Mouse (Mus musculus): Measurements from ENCODE around the gene Kcnk10. TPM values are rescaled to one million over a fixed set of nuclear protein-coding genes. Genes with fewer than 3 reads are reported as not detected.

Gene Kcnk10
- polyA plus RNA-seq, 1 experiment from 2014 or later, result not detected

GRCm38 (mm10) chr12:98585302-98585701, 7.2 kb upstream of the Kcnk10 start:
- no peaks in the 10 kb centered on the region for H3K79me2 ChIP-seq (ENCODE audit: inconsistent target)
- no peaks in the 10 kb centered on the region for H3K36me3 ChIP-seq (ENCODE audit: inconsistent target)
- H3K4me3 ChIP-seq (ENCODE audit: inconsistent target), result no peak overlapping the region
- no peak overlapping the region for H3K27ac ChIP-seq
- 31% methylated on average over 3 of the region's 3 CpGs for WGBS (ENCODE audit: missing documents)

DNA sequence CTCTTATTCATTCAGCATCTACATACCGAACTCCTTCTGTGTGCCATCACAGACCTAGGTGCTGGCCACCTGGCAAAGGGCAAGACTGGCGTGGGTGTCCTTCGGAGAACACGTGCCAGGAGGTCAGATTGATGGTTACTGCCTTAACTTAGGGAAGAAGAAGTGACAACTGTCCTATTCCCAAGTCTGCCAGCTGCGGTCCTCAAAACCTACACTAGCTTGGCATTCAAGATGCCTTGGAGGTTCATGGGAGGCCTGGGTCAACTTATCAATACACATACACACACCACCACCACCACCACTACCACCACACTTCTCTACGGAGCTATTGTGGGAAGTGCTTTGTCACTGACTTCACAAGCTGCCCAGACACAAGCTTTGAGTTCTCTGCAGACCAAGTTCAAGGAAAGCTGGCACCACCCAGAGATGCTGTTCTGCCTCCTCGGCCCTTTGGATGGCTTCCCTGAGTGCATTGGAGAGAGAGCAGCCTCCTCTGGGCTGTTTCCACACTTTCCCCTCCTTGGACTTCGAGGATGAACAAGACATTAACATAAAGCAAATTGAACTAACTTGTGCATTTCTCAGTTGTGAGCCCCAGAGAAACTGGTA, 2.1 kb downstream of the Kcnk10 start:
- H3K36me3 ChIP-seq (ENCODE audit: inconsistent target), result no peaks in the 10 kb centered on the region
- 70% methylated on average over 8 of the region's 8 CpGs for WGBS (ENCODE audit: missing documents)
- H3K4me3 ChIP-seq (ENCODE audit: inconsistent target), result no peak overlapping the region
- H3K27ac ChIP-seq, result no peak overlapping the region
- no peaks in the 10 kb centered on the region for H3K79me2 ChIP-seq (ENCODE audit: inconsistent target)

- WGBS (ENCODE audit: missing documents), result 18% methylated on average over 17 of the region's 17 CpGs
- no peak overlapping the region for H3K27ac ChIP-seq
- H3K79me2 ChIP-seq (ENCODE audit: inconsistent target), result no peaks in the 10 kb centered on the region
- no peak overlapping the region for H3K4me3 ChIP-seq (ENCODE audit: inconsistent target)
- H3K36me3 ChIP-seq (ENCODE audit: inconsistent target), result no peaks in the 10 kb centered on the region
Measured at GRCm38 (mm10) chr12:98575195-98575887, 2.8 kb downstream of the Kcnk10 start.

- Histone ChIP-seq H3K27ac (no peak overlapping the region), H3K79me2 (ENCODE audit: inconsistent target) (no peaks in the 10 kb centered on the region), H3K4me3 (ENCODE audit: inconsistent target) (no peak overlapping the region), H3K36me3 (ENCODE audit: inconsistent target) (no peaks in the 10 kb centered on the region)
- WGBS (ENCODE audit: missing documents), result 2% methylated on average over 70 of the region's 84 CpGs
Measured at GRCm38 (mm10) chr12:98574353-98575194, 3.5 kb downstream of the Kcnk10 start.

GRCm38 (mm10) chr12:98573317-98574270, 4.5 kb downstream of the Kcnk10 start:
- Histone ChIP-seq H3K79me2 (ENCODE audit: inconsistent target) (no peaks in the 10 kb centered on the region), H3K36me3 (ENCODE audit: inconsistent target) (no peaks in the 10 kb centered on the region), H3K27ac (no peak overlapping the region), H3K4me3 (ENCODE audit: inconsistent target) (no peak overlapping the region)
- 48% methylated on average over 24 of the region's 25 CpGs for WGBS (ENCODE audit: missing documents)

DNA sequence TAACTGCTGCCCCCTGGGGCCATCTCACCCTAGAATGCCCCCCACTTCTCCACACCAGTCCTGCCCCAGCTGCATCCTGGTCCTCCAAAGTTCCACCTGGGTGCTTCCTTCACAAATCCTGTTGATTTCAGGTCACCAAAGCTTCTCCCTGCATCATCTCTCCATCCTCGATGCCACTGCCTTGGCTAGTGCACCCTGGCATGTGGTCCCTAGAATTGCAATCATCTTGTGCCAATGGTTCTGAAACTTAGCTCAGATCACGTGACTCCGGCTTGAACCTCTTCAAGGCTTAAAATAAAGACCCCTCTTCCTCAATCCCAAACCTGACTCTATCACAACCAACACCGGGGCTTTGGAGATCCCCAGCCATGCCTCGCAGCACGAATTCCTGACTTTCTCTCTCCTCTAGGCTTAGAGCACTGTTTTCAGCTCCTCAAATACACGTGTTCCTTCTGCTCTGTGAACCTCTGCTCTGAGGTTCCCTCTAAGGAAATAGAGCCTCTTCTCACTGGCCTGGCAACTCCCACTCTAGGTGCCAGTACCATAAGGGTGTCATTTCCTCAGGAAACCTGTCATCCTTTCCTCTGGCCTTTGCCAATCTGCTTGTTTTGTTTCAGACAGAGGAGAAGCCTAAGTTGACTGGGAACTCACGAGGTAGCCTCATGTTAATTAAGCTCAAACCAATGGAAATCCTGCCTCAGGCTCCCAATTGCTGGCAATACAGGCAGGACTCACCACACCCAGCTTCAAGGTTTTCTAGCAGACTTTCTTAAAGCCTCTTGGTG, 6.0 kb downstream of the Kcnk10 start:
- H3K27ac ChIP-seq, result no peak overlapping the region
- 28% methylated on average over 8 of the region's 8 CpGs for WGBS (ENCODE audit: missing documents)
- H3K79me2 ChIP-seq (ENCODE audit: inconsistent target), result no peaks in the 10 kb centered on the region
- H3K4me3 ChIP-seq (ENCODE audit: inconsistent target), result no peak overlapping the region
- no peaks in the 10 kb centered on the region for H3K36me3 ChIP-seq (ENCODE audit: inconsistent target)

DNA sequence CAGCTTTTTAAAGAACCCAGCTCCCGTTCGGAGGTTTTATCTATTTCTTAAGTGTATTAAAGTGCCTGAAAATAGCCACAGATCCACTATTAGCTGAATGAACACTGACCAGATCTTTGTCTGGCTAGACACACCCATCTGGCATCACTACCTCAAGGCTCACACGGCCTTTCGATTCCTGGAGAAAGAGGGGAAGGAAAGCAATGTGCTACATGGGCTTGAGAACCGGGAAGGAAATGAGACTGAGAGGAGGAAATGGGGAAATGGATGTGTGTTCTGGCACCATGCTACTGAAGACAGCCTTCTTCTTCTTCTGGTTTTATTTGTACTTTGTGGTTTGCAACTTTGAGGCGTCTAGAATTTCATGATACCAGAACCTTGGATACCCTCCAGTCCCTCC, 8.7 kb downstream of the Kcnk10 start:
- H3K36me3 ChIP-seq (ENCODE audit: inconsistent target), result no peaks in the 10 kb centered on the region
- WGBS (ENCODE audit: missing documents), result 41% methylated on average over 6 of the region's 6 CpGs
- H3K4me3 ChIP-seq (ENCODE audit: inconsistent target), result no peak overlapping the region
- no peak overlapping the region for H3K27ac ChIP-seq
- no peaks in the 10 kb centered on the region for H3K79me2 ChIP-seq (ENCODE audit: inconsistent target)

GRCm38 (mm10) chr12:98567877-98568276, 10.2 kb downstream of the Kcnk10 start:
- Histone ChIP-seq H3K79me2 (ENCODE audit: inconsistent target) (no peaks in the 10 kb centered on the region), H3K36me3 (ENCODE audit: inconsistent target) (no peaks in the 10 kb centered on the region)
- WGBS (ENCODE audit: missing documents), result 89% methylated on average over 6 of the region's 6 CpGs

DNA sequence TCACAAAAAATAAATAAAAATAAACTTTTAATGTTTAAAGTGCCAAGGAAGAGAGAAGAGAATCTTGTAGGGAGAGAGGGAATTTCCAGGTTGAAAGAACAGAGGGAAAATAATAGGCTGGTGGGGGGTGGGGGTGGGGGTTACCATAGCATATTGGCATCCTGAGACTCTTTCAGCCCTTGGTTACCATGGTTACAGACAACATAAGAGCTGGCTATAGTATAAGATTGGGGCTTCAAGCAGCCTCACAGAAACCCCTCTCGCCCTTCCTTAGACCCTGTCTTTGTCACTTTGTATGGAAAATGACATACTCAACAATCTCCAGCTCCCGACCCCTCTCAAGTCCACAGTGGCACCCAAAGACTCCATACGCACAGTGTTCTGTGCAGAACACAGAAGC, 13.7 kb downstream of the Kcnk10 start:
- H3K27ac ChIP-seq, result no peak overlapping the region
- no peak overlapping the region for H3K4me3 ChIP-seq (ENCODE audit: inconsistent target)
- no peaks in the 10 kb centered on the region for H3K79me2 ChIP-seq (ENCODE audit: inconsistent target)
- 93% methylated on average over 3 of the region's 3 CpGs for WGBS (ENCODE audit: missing documents)
- H3K36me3 ChIP-seq (ENCODE audit: inconsistent target), result no peaks in the 10 kb centered on the region

More at GRCm38 (mm10) chr12:98567877-98568276, 10.2 kb downstream of the Kcnk10 start:
- H3K27ac ChIP-seq, result no peak overlapping the region
- H3K4me3 ChIP-seq (ENCODE audit: inconsistent target), result no peak overlapping the region

GRCm38 (mm10) chr12:98563261-98563660, 14.8 kb downstream of the Kcnk10 start:
- 95% methylated on average over 4 of the region's 4 CpGs for WGBS (ENCODE audit: missing documents)
- Histone ChIP-seq H3K4me3 (ENCODE audit: inconsistent target) (no peak overlapping the region), H3K79me2 (ENCODE audit: inconsistent target) (no peaks in the 10 kb centered on the region), H3K36me3 (ENCODE audit: inconsistent target) (no peaks in the 10 kb centered on the region), H3K27ac (no peak overlapping the region)

GRCm38 (mm10) chr12:98562341-98562977, 15.7 kb downstream of the Kcnk10 start:
- Histone ChIP-seq H3K4me3 (ENCODE audit: inconsistent target) (no peak overlapping the region), H3K79me2 (ENCODE audit: inconsistent target) (no peaks in the 10 kb centered on the region), H3K36me3 (ENCODE audit: inconsistent target) (no peaks in the 10 kb centered on the region), H3K27ac (no peak overlapping the region)
- 95% methylated on average over 13 of the region's 13 CpGs for WGBS (ENCODE audit: missing documents)

- Histone ChIP-seq H3K27ac (no peak overlapping the region), H3K36me3 (ENCODE audit: inconsistent target) (no peaks in the 10 kb centered on the region), H3K4me3 (ENCODE audit: inconsistent target) (no peak overlapping the region), H3K79me2 (ENCODE audit: inconsistent target) (no peaks in the 10 kb centered on the region)
- WGBS (ENCODE audit: missing documents), result 93% methylated on average over 3 of the region's 3 CpGs
Measured at GRCm38 (mm10) chr12:98560038-98560437, 18.1 kb downstream of the Kcnk10 start.

DNA sequence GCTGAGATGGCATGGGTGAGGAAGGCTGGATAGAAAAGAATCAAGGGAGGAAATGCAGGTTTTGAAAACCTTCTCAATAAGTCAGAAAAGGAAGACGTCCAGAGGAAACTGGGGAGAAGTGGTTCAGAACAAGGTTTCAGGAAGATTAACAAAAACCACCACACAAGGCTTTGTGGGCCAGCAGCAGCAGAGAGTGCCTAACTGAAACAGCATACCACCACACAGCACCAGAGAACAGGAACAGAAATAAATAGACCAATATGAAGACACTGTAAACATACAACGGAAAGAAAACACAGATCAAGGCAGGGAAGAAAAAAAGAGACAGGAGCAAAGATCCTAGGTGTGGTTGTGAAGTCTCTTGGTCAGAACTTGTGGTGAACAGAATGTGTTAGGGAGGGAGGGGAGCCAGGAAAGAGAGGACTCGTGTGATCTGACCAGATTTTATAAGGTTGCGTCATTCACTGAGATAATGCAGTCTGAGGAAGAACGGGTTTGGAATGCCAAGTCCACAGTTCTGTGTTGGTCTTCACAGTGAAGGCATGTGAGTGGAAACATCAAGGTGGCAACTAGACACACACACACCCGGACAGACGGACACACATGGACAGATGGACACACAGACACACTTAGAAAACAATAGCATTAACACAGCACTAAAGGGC, 21.0 kb downstream of the Kcnk10 start:
- Histone ChIP-seq H3K79me2 (ENCODE audit: inconsistent target) (no peaks in the 10 kb centered on the region), H3K36me3 (ENCODE audit: inconsistent target) (no peaks in the 10 kb centered on the region), H3K27ac (no peak overlapping the region), H3K4me3 (ENCODE audit: inconsistent target) (no peak overlapping the region)
- 52% methylated on average over 7 of the region's 7 CpGs for WGBS (ENCODE audit: missing documents)

Measured in macrophage (primary cell).